Mouse (Mus musculus) large intestine, adult 2 months (tissue): ENCODE measurements around the gene Pnpla3. TPM values are rescaled to one million over a fixed set of nuclear protein-coding genes. Genes with fewer than 3 reads are reported as not detected.
"Not testable (repeated sequence)": the region's sequence is repeated elsewhere in the genome, so short reads cannot be mapped to it uniquely, and the experiment has no call there.

Experiments used
- DNase-seq: peaks from one replicate; pipeline ENCODE4 v3.0.0-alpha.2; 2012; ENCODE audit warnings: low read depth, low spot score
- WGBS: fragments of 180-500 bp; shearing (Covaris S2); methylation state at CpG from one replicate; pipeline ENCODE4 v1.1.7; 2018; 5-methylcytosine and 5-hydroxymethylcytosine counted together
- polyA plus RNA-seq: library from polyadenylated mRNA; depleted of rRNA; stranded (reverse); fragments of >200 nt; gene quantifications from 2 replicates; pipeline ENCODE4 v1.2.3, GENCODE M21; 2012; rRNA removed

The Pnpla3 gene
- 8.1 and 17.0 TPM in 2 replicates for polyA plus RNA-seq

DNA sequence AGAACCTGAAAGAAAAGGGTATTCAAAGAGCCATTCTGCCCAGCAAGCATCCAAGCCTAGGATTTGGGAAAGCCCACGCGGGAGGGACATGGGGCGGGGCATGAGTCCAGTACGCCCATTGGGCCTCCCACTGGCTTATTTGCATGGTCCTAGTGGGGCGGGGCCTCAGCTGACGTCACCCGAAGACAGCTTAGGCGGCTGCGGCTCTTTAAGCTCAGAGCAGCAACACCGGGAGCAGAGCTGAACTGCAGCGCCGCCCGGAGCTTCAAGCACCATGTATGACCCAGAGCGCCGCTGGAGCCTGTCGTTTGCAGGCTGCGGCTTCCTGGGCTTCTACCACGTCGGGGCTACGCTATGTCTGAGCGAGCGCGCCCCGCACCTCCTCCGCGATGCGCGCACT is at the start of gene Pnpla3:
Gene Pnpla3 (plus strand): TSS at position 238 of the 400 bp plus-strand sequence.
- 1% methylated on average over 28 of the region's 28 CpGs for WGBS

DNA sequence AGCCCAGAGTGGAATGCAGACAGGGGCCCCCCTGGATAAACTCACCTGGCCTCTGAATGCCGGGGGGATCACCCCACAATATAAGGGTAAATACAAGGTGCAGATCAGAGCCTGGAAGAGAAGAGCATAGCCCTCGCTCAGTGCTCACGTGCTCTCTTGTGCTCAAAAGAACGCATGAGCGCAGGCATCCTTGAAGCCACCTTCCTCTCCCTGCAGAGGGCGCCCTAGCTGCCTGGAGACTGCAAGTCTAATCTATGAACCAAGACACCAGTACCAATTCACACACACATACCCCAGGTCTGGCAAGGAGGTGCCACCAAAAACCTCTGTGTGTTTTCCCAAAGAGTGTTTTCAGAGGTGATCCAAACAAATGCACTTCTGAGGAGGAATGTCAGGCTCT is 47.0 kb upstream of the Pnpla3 start:
- 29% methylated on average over 6 of the region's 6 CpGs for WGBS
- no peak for DNase-seq

More for the DNA sequence above, at the start of gene Pnpla3:
- peak; percentile 47 for DNase-seq

DNA sequence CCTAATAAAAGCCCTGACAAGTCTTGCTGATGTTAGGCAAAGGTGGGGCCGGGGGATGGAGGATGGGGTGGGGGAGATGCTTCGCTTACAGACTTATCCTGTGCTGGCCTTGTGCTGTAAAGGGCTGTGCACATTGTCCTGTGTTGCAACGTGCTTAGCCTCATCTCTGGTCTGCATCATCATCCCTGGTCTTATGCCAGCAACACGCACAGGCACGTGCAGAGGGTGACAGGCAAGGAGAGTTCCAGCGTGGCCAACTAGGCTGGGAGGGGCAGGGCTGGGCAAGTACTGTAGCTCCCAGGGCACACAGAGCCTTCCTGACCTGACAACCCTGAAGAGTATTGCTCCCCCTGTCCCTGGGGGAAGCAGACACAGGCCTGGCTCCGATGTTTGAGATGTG is 46.6 kb upstream of the Pnpla3 start:
- DNase-seq, result no peak
- 46% methylated on average over 7 of the region's 7 CpGs for WGBS

DNA sequence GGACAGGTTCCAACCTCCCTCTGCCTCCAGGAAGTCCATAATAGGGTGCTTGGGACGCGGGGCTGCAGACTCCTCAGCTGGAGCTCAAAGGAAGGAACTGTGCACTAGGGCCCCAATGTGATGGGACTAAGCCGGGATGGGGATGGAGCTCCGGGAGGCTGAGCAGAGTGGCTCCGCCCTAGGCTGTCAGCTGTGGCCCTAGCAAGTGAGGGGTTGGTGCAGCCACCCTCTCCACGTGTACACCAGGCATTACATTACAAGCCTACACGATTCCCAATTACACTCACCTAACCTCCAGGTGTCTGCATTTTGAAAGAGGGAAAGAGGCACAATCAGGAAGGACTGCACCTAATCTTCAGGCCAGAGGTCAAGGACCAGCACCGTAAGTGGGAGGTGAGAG is 44.6 kb upstream of the Pnpla3 start, which contains the start of gene Pnpla5:
Gene Pnpla5 (minus strand): TSS at position 101 of the 400 bp plus-strand sequence.
- no peak for DNase-seq
- 56% methylated on average over 8 of the region's 8 CpGs for WGBS

DNA sequence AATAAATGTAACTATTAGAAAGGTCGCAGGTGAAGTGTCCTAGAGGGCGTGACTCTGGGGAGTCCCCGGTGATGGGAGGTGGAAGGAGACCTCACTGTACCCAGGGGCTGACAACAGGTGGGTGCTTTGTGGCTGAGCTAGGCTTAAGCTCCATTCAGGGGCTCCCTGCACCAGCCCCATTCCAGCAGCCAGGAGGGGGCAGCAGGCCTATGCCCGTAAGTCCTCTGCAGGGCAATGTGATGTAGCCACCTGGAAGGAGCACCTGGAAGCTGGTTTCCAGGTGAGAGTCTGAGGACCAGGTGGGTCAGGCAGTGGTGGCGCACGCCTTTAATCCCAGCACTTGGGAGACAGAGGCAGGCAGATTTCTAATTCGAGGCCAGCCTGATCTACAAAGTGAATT is 43.6 kb upstream of the Pnpla3 start:
- no peak for DNase-seq
- WGBS, result 56% methylated on average over 7 of the region's 7 CpGs

DNA sequence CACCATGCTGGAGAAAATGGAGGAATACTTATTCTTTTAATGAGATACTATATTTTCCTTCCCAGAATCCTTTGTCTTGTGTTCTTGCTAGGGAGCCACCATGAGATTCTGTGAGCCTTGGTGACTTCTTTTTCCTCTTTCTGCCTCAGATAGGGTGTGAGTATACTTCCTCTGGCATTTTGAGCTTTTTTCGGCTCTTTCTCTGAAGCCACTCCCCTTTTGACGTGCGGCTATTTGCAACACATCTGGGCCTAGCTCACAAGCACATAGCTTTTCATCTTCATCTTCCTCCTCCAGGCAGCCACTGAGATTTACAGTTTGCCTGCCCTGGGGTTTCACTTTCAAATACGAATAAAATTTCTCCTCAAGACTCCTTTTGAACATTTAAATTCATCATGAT is 41.2 kb upstream of the Pnpla3 start:
- 59% methylated on average over 4 of the region's 4 CpGs for WGBS
- no peak for DNase-seq

DNA sequence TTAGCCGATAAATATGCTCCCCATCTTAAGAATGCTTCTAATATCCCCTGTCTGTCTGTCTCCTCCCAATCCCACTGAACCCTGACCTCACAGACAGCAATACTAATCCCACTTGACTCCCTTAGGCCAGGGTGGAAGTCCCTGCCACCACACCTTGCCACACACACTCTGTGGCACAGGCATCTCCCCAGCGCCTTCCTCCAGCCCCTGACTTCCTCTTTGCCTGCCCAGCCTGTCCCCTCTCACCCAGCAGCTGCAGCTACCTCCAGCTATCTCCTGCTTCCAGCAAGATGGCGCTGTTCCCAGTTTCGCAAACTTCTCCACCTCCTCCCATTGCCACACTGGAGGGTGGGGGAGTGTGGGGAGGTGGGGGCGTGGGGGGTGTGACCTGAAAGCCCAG is 40.8 kb upstream of the Pnpla3 start:
- DNase-seq, result no peak

DNA sequence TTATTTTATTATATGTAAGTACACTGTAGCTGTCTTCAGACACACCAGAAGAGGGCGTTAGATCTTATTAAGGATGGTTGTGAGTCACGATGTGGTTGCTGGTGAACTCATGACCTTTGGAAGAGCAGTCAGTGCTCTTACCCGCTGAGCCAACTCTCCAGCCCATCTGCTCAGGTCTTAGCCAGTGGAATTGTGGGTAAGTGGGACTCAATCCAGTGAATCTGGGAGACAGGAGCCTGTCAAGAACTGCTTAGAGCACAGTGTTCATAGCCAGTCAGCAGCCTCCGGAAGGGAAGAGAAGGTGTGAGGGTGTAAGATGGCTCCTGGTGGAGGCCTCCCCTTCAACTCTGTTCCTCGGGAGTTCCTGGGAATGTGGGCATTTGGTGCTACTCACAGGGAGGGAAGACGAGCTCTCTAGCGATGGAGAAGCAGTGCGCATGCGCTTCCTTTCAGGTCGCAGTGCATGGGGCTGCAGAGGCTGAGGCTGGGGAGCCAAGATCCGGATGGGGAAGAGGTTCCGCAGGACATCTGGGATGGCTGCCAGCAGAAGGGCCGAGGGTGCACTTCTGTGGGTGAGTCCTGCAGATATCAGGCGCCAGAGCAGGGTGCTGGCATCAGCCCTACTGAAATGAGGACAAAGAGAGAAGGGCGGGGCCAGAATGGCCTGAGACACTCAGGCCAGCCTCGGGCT is 36.4 kb upstream of the Pnpla3 start:
- 51% methylated on average over 16 of the region's 16 CpGs for WGBS
- no peak for DNase-seq

More for the DNA sequence above, 40.8 kb upstream of the Pnpla3 start:
- 28% methylated on average over 5 of the region's 5 CpGs for WGBS

DNA sequence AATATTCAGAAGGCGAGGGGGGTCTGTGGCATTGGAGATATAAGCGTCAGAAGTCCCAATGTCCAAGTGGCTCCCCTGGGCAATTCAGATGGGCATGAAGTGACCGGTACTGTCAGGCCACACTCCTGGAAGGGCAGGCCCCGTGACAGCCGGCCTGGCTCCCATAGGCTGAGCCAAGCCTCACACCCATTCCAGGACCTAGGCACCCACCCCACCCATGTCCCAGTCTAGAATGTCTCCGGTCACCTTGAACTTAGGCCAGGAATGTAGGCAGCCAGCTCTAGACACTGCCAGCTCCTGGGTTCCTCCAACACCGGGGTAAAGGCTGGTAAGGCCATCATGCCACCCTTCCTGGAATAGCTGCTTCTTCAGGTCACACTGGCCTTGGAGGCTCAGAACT is 35.7 kb upstream of the Pnpla3 start:
- DNase-seq, result no peak
- 86% methylated on average over 7 of the region's 7 CpGs for WGBS

DNA sequence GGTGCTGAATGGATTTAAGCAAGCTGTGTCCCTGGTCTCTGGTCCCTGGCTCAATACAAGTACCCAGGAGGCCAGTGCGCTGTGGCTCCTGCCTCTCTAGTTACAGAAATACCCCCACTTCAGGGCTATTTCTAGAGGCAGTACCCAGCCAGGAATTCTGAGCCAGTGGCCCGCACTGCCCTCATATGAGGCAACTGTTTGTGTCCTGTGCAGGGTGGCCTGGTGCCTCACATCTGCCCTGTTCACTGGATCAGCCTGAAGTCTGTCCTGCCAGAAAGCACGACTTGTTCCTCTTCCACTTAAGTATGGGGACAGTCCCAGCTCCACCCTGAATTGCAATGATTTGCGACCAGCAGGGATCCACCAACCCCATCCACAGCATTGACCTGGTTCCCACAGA is 34.2 kb upstream of the Pnpla3 start:
- DNase-seq, result no peak
- WGBS, result 59% methylated on average over 4 of the region's 4 CpGs

DNA sequence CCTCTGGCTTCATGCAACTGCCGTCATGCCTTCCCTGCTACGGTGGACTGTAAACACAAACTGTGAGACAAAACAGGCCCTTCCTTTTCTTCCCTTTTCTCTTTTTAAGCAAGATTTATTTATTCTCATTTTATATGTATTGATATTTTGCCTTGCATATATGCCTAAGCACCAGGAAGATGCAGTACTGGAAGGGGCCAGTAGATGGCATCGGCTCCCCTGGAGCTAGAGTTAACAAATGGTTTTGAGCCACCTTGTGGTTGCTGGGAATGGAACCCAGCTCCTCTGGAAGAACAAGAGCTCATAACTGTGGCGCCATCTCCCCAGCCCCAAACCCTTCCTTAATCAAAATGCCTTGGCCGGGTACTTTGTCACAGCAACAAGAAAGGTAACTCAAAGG is 32.2 kb upstream of the Pnpla3 start:
- DNase-seq, result peak; percentile 4
- 81% methylated on average over 5 of the region's 5 CpGs for WGBS

DNA sequence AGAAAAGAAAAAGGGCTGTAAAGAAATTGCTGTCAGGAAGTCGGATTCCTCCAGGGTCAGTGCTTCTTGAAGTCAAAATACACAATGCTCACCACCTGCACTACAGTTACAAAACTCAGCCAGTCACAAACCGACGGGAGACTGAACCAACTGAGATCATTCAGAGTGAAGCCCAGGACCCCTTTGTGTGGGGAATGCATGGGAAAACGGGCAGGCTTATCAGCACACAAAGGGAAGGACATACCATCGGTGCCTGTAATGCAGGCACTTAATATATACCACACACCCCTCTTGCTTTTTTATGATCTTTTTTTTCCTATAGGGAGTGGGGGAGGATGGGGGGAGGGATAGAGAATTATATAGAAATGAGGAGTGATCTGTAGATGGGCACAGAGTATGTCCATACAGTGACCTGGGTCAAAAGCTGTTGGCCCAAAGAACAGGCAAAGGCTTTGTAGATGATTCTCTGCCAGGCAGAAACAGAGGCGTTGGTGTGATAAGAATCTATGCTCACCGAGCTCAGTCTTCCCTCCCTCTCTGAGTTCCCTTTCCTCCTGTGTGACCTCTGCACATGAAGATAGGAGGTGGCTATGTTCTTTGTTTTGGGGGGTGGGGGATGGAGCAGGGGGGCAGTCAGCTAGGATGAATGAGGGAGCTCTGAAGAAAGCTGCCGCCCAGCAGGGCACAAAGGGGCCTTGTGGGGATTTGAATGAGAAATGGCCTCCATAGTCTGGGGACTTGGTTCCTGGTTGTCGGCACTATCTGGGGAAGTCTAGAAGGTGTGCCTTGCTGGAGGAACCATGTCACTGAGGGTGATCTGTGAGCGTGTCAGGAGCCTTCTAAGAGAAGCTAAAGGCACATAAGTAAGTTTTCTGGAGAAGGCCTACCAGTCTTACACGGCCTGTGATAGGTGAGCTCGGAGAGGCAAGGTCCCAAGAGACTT is 30.9 kb upstream of the Pnpla3 start:
- WGBS, result 48% methylated on average over 12 of the region's 12 CpGs
- no peak for DNase-seq

DNA sequence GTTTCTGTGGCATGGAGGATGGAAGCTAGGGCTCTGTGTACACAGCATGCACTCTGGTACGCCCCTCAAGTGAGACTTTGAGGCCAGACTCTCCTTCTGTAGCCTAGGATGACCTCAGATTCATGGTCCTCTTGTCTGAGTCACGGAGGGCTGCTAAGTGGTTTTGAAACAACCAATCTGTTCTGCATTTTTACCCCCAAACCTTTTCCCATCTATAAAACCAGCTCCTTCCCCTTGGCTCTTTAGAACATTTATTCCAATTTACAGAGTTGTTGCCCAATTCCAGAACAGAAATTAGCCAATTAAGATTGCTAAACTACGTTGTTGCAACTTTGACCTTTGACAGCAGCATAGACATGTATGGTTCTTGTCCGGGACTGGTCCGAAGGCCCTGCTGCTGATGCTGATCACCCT is 28.0 kb upstream of the Pnpla3 start:
- 57% methylated on average over 5 of the region's 5 CpGs for whole genome bisulfite sequencing
- DNase-seq, result no peak

DNA sequence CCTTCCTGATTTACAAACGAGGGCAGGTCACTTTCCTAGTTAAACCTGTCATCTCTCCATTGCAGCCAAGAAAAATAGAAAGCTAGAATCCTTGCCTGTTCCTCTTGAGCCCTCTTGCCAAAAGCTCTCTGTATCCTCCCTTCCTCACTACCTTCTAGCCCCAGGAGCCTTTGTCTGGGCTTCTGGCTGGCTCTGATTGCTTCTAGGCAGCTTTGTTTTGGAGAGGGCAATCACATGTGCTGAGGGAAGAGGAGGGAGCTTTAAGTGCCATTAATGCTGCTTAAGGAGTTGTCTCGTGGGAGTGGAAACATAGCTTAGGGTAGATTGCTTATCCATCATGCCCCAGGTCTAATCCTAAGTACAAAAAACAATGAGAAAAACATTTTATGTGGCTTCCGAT is 27.5 kb upstream of the Pnpla3 start:
- WGBS, result 47% methylated on average over 3 of the region's 3 CpGs

DNA sequence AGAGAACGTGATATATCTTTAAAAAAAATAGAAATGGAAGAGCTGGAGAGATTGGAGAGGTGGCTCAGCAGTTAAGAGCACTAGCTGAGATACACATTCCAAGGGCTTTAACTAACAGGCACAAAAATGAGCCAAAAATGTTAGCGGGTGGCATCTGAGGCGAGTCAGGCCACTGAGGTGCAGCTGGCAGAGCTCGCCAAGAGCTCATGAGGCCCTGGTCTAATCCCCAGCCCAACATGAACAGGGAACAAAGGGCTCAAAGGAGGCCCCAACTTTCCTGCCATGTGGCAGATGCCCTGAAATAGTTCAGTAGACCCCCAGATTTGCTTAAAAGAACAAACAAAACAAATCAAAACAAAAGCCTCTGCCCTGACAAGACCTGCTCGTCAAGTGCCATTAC is 26.7 kb upstream of the Pnpla3 start:
- DNase-seq, result no peak
- 57% methylated on average over 5 of the region's 5 CpGs for WGBS

More for the DNA sequence above, 27.5 kb upstream of the Pnpla3 start:
- DNase-seq, result no peak

DNA sequence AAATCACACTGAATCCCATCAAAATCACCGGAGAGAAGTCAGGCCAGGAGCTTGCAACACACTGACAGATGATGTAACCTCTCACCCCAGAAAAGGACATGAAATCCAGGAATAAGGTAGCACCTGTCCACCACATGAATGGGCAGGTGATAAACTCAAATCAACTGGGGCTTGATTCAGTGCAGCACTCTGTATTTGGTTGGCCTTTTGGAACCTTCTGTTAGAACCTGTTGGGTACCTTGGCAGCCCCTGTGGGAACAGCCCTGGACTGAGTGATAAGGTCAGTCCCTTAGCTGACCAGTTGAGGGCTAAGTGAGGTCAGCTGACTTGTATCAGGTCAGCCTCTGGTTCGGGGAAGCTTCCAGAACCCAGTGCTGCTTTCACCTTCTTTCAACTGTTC is 11.5 kb upstream of the Pnpla3 start:
- DNase-seq, result no peak

DNA sequence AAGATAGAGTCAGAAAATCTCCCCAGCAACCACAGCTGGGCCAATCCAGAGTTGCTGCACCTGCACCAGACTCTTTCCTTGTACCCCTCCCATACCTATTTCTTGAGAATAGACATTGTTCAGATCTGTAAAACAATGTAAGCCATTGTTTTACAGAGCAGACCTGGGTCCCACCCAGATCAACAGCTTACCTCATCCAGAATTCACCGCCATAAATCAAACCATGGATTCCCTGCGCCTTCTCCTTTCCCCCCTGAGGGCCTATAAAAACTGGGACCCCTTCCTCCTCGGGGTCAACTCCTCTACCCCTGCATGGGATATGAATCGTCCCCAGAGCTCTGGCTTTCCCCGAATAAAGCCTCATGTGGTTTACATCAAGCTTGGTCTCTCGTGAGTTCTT is 10.1 kb upstream of the Pnpla3 start:
- WGBS, result 59% methylated on average over 6 of the region's 6 CpGs
- DNase-seq, result not testable (repeated sequence)

More for the DNA sequence above, 11.5 kb upstream of the Pnpla3 start:
- 93% methylated on average over 2 of the region's 2 CpGs for WGBS

DNA sequence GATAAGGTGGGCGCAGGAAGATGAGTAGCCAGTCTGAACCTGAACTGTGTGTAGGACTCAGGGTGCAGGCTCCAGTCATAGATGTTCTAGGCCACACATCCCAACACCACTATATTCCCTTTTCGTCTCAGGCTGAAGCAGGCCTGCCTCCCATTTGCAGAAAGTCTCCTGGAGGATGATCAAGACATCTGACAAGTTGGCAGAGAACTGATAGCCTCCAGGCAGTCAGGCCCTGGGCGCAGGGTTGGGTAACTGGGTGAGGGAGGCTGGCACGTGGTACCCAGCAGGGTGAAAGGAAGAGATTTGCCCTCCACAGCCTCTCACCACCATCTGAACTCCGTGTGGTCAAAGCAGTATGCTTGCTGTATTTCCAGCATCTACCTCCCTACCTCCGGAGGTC is 5.8 kb upstream of the Pnpla3 start:
- DNase-seq, result no peak
- 77% methylated on average over 6 of the region's 6 CpGs for WGBS

DNA sequence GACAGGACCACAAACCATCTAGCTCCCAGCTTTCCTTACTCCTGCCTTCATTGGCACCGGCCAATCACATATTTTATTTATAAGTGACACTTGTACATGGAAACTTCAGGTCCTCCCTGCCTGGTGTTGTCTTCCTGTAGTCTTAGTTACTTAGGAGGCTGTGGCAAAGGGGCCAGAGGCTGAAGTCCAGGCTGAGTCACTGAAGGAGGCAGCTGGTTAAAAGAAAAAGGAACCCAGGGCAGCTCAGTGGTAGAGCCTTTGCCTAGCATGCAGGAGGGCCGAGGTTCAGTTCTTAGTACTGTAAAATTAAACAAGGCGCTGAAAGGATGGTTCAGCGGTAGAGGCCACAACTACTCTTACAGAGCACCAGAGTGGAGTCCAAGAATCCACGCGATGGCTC is 819 bp upstream of the Pnpla3 start:
- WGBS, result 64% methylated on average over 6 of the region's 6 CpGs
- no peak for DNase-seq
